Mouse (Mus musculus) C2C12 (cell line): ENCODE measurements around the gene Trip10.

ENCODE experiments used
- CTCF ChIP-seq: IDR thresholded peaks from one replicate; pipeline ENCODE4 v1.5.1; 2011; ENCODE audit not compliant: control insufficient read depth, insufficient read depth, insufficient read length
- MAX ChIP-seq: IDR thresholded peaks from one replicate; pipeline ENCODE4 v1.6.1; 2011; ENCODE audit warnings: mild to moderate bottlenecking, control low read depth

DNA sequence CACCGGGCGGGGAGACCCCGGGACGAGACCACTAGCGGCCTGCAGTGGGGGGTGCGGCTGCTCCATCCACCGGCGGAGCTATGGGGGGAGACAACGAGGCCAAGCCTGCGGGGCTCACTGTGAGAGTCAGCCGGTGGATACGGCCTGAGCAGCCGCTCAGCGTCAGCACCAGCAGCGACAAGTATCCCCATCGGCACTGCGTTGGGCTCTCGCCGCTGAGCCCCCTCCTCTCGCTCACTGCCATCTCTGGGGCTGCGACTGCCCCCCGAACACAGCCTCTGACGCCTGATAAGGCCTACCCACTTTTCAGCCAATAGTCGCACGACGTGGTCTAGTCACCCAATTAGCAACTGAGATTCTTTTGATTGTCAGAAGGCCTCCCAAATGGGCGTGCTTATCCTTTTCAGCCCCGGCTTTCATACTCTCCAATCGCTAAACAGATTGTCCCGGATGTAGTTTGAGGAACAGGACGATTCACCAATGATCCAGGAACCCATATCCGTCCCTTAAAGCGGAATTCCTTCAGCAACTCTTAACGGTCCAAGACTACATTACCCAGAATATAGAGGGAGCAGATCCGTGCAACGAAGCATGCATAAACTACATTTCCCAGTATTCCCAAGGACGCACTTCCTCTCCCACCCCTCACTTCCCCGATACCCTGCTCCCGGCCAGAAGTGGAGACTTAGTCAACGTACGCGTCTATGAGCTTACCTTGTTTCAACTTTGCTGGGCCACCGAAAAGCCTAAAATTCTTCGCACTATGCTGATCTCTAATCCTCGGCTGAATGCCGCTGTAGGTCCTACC, 1.7 kb upstream of the Trip10 start:
- TF ChIP-seq CTCF (no peak), MAX (no peak)
